Mouse (Mus musculus): ENCODE data around the gene Cntn2. TPM values are rescaled to one million over a fixed set of nuclear protein-coding genes. Genes with fewer than 3 reads are reported as not detected.
"Not testable (repeated sequence)": the region's sequence is repeated elsewhere in the genome, so short reads cannot be mapped to it uniquely, and the experiment has no call there.

Cntn2 gene
- polyA plus RNA-seq, 1 experiment from 2014 or later = 5.5 TPM

DNA sequence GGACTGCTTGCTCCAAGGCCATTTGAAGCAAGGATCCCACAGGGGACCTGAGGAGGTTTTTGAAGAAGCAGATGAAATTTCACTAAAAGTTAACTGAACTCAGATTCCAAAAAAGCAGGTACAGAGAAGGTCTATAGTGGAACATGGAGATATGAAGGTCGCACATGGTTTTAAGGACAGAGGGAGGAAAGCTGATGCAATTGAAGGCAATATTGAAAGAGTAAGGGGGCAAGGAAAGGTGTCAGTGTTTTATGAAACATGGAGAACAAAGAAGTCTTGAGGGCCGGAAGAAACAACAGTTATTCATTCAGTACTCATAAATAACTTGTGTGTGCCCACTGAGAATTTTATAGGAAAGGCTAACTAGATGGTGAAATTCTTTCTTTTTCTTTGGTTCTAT is 61.4 kb downstream of the Cntn2 start:
- H3K27me3 ChIP-seq (ENCODE audit: poor library complexity, severe bottlenecking) = no peaks in the 10 kb centered on the region
- no peak for DNase-seq (ENCODE audit: extremely low spot score, low spot score)
- 95% methylated on average over 2 of the region's 2 CpGs for WGBS
- peaks cover 18% of the 10 kb centered on the region for H3K4me1 ChIP-seq
- H3K9me3 ChIP-seq = no peaks in the 10 kb centered on the region
- peaks cover 29% of the 10 kb centered on the region for H3K36me3 ChIP-seq (replicated peaks)
- no peak overlapping the region for H3K27ac ChIP-seq
- H3K4me3 ChIP-seq = no peak overlapping the region

DNA sequence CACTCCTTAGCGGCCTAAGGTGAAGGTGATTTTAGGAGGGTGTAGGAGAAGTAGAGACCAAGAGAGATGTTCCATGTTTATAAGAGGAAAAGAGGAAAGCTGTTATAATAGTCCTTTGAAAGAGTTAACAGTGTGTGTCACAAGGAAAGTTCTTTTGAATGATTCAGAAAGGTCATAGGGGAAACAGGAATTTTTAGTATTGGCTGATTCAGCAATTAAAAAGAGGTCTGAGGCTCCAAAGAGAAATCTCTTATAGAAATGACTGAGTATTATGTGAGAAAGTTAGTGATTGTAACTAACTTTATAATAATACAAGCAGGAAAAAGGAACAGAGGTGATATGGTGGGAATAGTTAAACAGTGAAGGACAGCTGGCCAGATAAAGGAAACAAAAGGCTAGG is 63.6 kb downstream of the Cntn2 start:
- Histone ChIP-seq H3K4me1 (peaks cover 32% of the 10 kb centered on the region), H3K27ac (no peak overlapping the region), H3K36me3 (replicated peaks) (peaks cover 7% of the 10 kb centered on the region), H3K4me3 (no peak overlapping the region), H3K9me3 (no peaks in the 10 kb centered on the region), H3K27me3 (ENCODE audit: poor library complexity, severe bottlenecking) (no peaks in the 10 kb centered on the region)
- DNase-seq (ENCODE audit: extremely low spot score, low spot score) = no peak
- WGBS = 83% methylated on average over 1 of the region's 1 CpGs

DNA sequence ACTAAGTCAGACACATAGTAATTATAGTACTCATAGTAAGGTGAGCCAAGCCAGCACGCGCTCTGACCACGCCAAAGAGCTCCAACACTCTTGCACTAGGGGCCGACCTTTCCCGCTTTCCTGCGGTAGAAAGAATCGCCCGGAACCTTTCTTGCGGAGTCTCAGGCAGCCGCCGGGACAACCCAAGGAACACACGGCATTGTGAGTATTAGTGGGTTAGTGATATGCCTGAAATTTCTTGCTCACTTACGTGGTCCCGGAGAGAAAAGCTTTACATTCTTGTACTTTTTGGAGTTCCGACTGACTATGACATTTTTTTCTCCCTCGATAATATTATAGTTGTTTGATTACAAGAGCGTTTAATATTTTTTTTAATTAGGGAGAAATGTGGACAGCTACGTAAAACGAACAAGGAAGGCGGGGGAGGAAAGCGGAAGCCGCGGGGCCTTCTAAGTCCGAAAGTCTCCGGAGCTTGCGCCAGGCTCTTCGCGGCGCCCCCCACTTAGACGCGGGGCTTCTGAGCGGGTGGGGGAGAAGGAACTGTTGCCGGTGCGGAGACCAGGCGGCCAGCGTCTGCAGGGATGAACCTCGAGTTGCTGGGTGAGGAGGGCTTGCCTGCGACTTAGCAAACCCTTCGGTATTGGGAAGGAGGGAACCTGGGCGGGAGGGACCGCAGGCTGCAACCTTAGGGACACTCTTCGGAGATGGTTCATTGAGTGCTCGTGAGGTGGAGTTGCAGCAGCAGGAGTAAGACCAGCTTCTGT is 65.9 kb downstream of the Cntn2 start, which contains the start of gene Rbbp5:
Gene Rbbp5, plus strand, starts transcription at position 438 of the 764 bp plus-strand sequence.
- Histone ChIP-seq H3K9me3 (no peaks in the 10 kb centered on the region), H3K4me1 (peaks cover 32% of the 10 kb centered on the region), H3K36me3 (replicated peaks) (no peaks in the 10 kb centered on the region), H3K27me3 (ENCODE audit: poor library complexity, severe bottlenecking) (no peaks in the 10 kb centered on the region), H3K27ac (peak within 1 kb of the TSS; percentile 95), H3K4me3 (peak within 1 kb of the TSS; percentile 92)
- under 1% methylated on average over 43 of the region's 43 CpGs for WGBS
- DNase-seq (ENCODE audit: extremely low spot score, low spot score) = peak; percentile 83

DNA sequence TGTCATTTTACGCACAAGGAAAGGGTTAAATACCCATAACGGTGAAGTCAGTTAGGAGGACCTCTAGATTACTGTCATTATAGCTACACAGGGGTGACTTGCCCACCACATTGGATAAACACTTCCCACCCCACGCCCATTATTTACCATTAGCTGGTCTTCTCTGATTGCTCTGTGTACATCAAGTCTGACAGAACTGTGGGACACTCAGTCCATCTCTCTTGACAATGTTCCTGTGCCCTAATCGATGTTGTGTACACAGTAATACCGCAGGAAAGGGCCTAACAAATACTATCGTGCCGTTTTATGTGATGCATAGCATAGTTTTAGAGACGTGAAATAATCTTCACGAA is 66.5 kb downstream of the Cntn2 start:
- no peak for DNase-seq (ENCODE audit: extremely low spot score, low spot score)
- no peaks in the 10 kb centered on the region for H3K27me3 ChIP-seq (ENCODE audit: poor library complexity, severe bottlenecking)
- H3K9me3 ChIP-seq = no peaks in the 10 kb centered on the region
- no peaks in the 10 kb centered on the region for H3K36me3 ChIP-seq (replicated peaks)
- H3K27ac ChIP-seq = peak overlapping the region; percentile 95
- H3K4me1 ChIP-seq = peaks cover 32% of the 10 kb centered on the region
- peak overlapping the region; percentile 92 for H3K4me3 ChIP-seq
- 7% methylated on average over 9 of the region's 9 CpGs for WGBS

- no peaks in the 10 kb centered on the region for H3K9me3 ChIP-seq
- H3K4me1 ChIP-seq = peaks cover 32% of the 10 kb centered on the region
- H3K36me3 ChIP-seq (replicated peaks) = no peaks in the 10 kb centered on the region
- no peaks in the 10 kb centered on the region for H3K27me3 ChIP-seq (ENCODE audit: poor library complexity, severe bottlenecking)
- no peak overlapping the region for H3K4me3 ChIP-seq
- no peak for DNase-seq (ENCODE audit: extremely low spot score, low spot score)
- no peak overlapping the region for H3K27ac ChIP-seq
- 83% methylated on average over 1 of the region's 1 CpGs for WGBS
Measured at GRCm38 (mm10) chr1:132474496-132474895, 68.6 kb downstream of the Cntn2 start.

- Histone ChIP-seq H3K27me3 (ENCODE audit: poor library complexity, severe bottlenecking) (no peaks in the 10 kb centered on the region), H3K36me3 (replicated peaks) (no peaks in the 10 kb centered on the region; the same call in 1 of the 2 replicates), H3K4me3 (no peak overlapping the region), H3K27ac (no peak overlapping the region), H3K4me1 (peaks cover 19% of the 10 kb centered on the region), H3K9me3 (no peaks in the 10 kb centered on the region)
- no peak for DNase-seq (ENCODE audit: extremely low spot score, low spot score)
- 67% methylated on average over 5 of the region's 5 CpGs for WGBS
Measured at GRCm38 (mm10) chr1:132472537-132472936, 70.5 kb downstream of the Cntn2 start.

GRCm38 (mm10) chr1:132471499-132471898 is 71.6 kb downstream of the Cntn2 start:
- Histone ChIP-seq H3K4me1 (peaks cover 17% of the 10 kb centered on the region), H3K27ac (no peak overlapping the region), H3K4me3 (no peak overlapping the region), H3K27me3 (ENCODE audit: poor library complexity, severe bottlenecking) (no peaks in the 10 kb centered on the region), H3K36me3 (replicated peaks) (peaks cover 4% of the 10 kb centered on the region), H3K9me3 (no peaks in the 10 kb centered on the region)
- WGBS = 96% methylated on average over 5 of the region's 5 CpGs
- no peak for DNase-seq (ENCODE audit: extremely low spot score, low spot score)

DNA sequence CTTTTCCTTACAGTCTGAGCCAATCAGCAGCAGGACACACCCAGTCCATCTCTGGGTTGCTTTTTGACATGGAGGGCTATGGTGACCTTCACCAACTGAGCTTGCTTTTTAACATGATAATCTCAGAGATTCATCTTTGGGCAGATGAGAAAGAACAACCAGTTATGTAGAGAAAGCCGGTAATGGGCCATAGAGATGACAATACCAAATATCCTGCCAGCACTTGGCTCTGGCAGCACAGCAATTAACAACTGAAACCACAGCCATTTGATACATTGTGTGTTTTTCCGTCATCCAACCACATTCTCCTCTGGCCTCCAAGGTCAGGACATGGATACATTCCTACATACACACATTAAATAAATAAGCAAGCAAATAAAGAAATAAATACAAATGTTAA is 72.0 kb downstream of the Cntn2 start:
- Histone ChIP-seq H3K36me3 (replicated peaks) (peaks cover 7% of the 10 kb centered on the region), H3K27me3 (ENCODE audit: poor library complexity, severe bottlenecking) (no peaks in the 10 kb centered on the region), H3K4me3 (no peak overlapping the region), H3K9me3 (no peaks in the 10 kb centered on the region), H3K27ac (no peak overlapping the region), H3K4me1 (peaks cover 12% of the 10 kb centered on the region)
- 90% methylated on average over 2 of the region's 2 CpGs for WGBS
- no peak for DNase-seq (ENCODE audit: extremely low spot score, low spot score)

DNA sequence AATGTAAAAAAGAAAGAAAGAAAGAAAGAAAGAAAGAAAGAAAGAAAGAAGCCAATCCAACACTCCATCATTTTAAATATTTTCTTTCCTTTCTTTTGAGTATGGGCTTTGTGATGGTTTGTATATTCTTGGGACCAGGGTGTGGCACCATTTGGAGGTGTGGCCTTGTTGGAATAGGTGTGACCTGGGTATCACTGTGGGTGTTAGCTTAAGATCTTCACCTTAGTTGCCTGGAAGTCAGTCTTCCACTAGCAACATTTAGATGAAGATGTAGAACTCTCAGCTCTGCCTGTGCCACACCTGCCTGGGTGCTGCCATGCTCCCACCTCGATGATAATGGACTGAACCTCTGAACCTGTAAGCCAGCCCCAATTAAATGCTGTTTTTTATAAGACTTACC is 73.0 kb downstream of the Cntn2 start:
- H3K27ac ChIP-seq; H3K9me3 ChIP-seq; H3K4me3 ChIP-seq; H3K27me3 ChIP-seq (ENCODE audit: poor library complexity, severe bottlenecking); DNase-seq (ENCODE audit: extremely low spot score, low spot score); H3K4me1 ChIP-seq: not testable (repeated sequence)
- H3K36me3 ChIP-seq (replicated peaks) = peaks cover 15% of the 10 kb centered on the region
- WGBS = 89% methylated on average over 1 of the region's 1 CpGs

DNA sequence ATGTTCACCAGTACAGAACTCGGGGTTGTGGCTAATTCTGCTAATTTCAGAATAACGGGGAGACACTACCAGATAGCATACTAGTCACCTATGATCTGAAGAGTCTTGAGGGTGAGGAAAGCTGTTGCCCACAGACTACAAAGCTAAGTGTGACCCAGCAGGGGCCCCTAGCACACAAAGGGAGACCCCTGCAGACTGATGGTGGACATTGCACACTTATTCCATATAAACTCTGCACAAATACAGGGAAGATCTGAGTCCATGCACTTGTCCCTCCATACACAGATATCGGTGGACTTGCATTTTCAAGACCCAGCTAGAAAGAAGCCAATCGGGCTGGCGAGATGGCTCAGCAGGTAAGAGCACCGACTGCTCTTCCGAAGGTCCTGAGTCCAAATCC is 73.5 kb downstream of the Cntn2 start:
- 92% methylated on average over 7 of the region's 7 CpGs for WGBS

GRCm38 (mm10) chr1:132468926-132469325 is 74.1 kb downstream of the Cntn2 start:
- Histone ChIP-seq H3K27me3 (ENCODE audit: poor library complexity, severe bottlenecking) (no peaks in the 10 kb centered on the region), H3K36me3 (replicated peaks) (peaks cover 26% of the 10 kb centered on the region), H3K4me1 (peaks cover 4% of the 10 kb centered on the region; the same call in 1 of the 2 replicates), H3K27ac (no peak overlapping the region), H3K4me3 (no peak overlapping the region), H3K9me3 (no peaks in the 10 kb centered on the region)
- DNase-seq (ENCODE audit: extremely low spot score, low spot score) = no peak

More for the DNA sequence above, 73.5 kb downstream of the Cntn2 start:
- Histone ChIP-seq H3K4me3 (no peak overlapping the region), H3K27me3 (ENCODE audit: poor library complexity, severe bottlenecking) (no peaks in the 10 kb centered on the region), H3K9me3 (no peaks in the 10 kb centered on the region), H3K36me3 (replicated peaks) (peaks cover 20% of the 10 kb centered on the region), H3K27ac (no peak overlapping the region), H3K4me1 (peaks cover 4% of the 10 kb centered on the region; the same call in 1 of the 2 replicates)
- no peak for DNase-seq (ENCODE audit: extremely low spot score, low spot score)

- peaks cover 4% of the 10 kb centered on the region; the same call in 1 of the 2 replicates for H3K4me1 ChIP-seq
- H3K27me3 ChIP-seq (ENCODE audit: poor library complexity, severe bottlenecking) = no peaks in the 10 kb centered on the region
- H3K4me3 ChIP-seq = no peak overlapping the region
- 86% methylated on average over 5 of the region's 5 CpGs for WGBS
- no peaks in the 10 kb centered on the region for H3K9me3 ChIP-seq
- no peak for DNase-seq (ENCODE audit: extremely low spot score, low spot score)
- peaks cover 64% of the 10 kb centered on the region for H3K36me3 ChIP-seq (replicated peaks)
- H3K27ac ChIP-seq = no peak overlapping the region
Measured at GRCm38 (mm10) chr1:132464651-132465050, 78.4 kb downstream of the Cntn2 start.
